Mouse (Mus musculus) gastrocnemius, postnatal 14 days (tissue): ENCODE measurements around the gene Unk. TPM values are rescaled to one million over a fixed set of nuclear protein-coding genes. Genes with fewer than 3 reads are reported as not detected.

Source experiments
- DNase-seq: peaks from one replicate; pipeline ENCODE4 v3.0.0; 2021; ENCODE audit warnings: mixed read lengths
- intact Hi-C: fragments of 180-260 bp; cut with DNase I; formaldehyde crosslinking; loops from one replicate; pipeline ENCODE4 v1.15.1; 2025; ENCODE audit warnings: low total_unique reads
- total RNA-seq, 2 experiments: library from RNA; stranded (reverse); gene quantifications; 2 replicates each; pipeline ENCODE4 v1.2.3; 2021

The Unk gene
- total RNA-seq, 2 experiments from 2014 or later, result 7.3 to 7.7 TPM

- intact Hi-C loops, result no loop called here
- DNase-seq, result no peak
Measured at GRCm38 (mm10) chr11:116025056-116025845, 4.9 kb upstream of the Unk start.

- intact Hi-C loops, result no loop called here
- DNase-seq, result no peak
Measured at GRCm38 (mm10) chr11:116027756-116028155, 2.4 kb upstream of the Unk start, which contains the start of gene H3f3b. Gene H3f3b, minus strand, starts transcription at chr11:116027962.

GRCm38 (mm10) chr11:116028177-116028865, 1.8 kb upstream of the Unk start:
- intact Hi-C loops, result no loop called here
- DNase-seq, result no peak

GRCm38 (mm10) chr11:116029086-116029865, 846 bp upstream of the Unk start:
- intact Hi-C loops, result no loop called here
- no peak for DNase-seq

- no peak for DNase-seq
Measured at GRCm38 (mm10) chr11:116030898-116031845, 1.1 kb downstream of the Unk start.

GRCm38 (mm10) chr11:116034584-116034983, 4.5 kb downstream of the Unk start:
- DNase-seq, result no peak
- intact Hi-C loops, result loop anchor here (10.0 kb wide), 1 partner anchor 100 kb away; the partner anchor contains the start of genes Mrpl38 and Trim65

More at GRCm38 (mm10) chr11:116030898-116031845, 1.1 kb downstream of the Unk start:
- intact Hi-C loops, result loop anchor here (10.0 kb wide), 1 partner anchor 104 kb away; the partner anchor contains the start of genes Mrpl38 and Trim65

- intact Hi-C loops, result loop anchor here (5.0 to 10.0 kb wide), 2 partner anchors 46 to 98 kb away; partner anchors contain the start of genes Mrpl38 and Trim65
- DNase-seq, result no peak
Measured at GRCm38 (mm10) chr11:116036671-116037070, 6.5 kb downstream of the Unk start.

GRCm38 (mm10) chr11:116037826-116038225, 7.7 kb downstream of the Unk start:
- intact Hi-C loops, result loop anchor here (5.0 to 10.0 kb wide), 2 partner anchors 44 to 97 kb away; partner anchors contain the start of genes Mrpl38 and Trim65
- no peak for DNase-seq

GRCm38 (mm10) chr11:116040593-116040992, 10.5 kb downstream of the Unk start:
- intact Hi-C loops, result no loop called here

GRCm38 (mm10) chr11:116041833-116042232, 11.7 kb downstream of the Unk start:
- intact Hi-C loops, result no loop called here
- DNase-seq, result no peak

More at GRCm38 (mm10) chr11:116040593-116040992, 10.5 kb downstream of the Unk start:
- no peak for DNase-seq

GRCm38 (mm10) chr11:116042372-116043138, 12.4 kb downstream of the Unk start:
- no peak for DNase-seq
- intact Hi-C loops, result no loop called here

- no peak for DNase-seq
- intact Hi-C loops, result no loop called here
Measured at GRCm38 (mm10) chr11:116043286-116043685, 13.2 kb downstream of the Unk start.

GRCm38 (mm10) chr11:116045173-116045572, 15.1 kb downstream of the Unk start:
- intact Hi-C loops, result no loop called here
- no peak for DNase-seq

GRCm38 (mm10) chr11:116049610-116050009, 19.5 kb downstream of the Unk start:
- DNase-seq, result no peak
- intact Hi-C loops, result no loop called here

- intact Hi-C loops, result no loop called here
- no peak for DNase-seq
Measured at GRCm38 (mm10) chr11:116050196-116050595, 20.1 kb downstream of the Unk start.

GRCm38 (mm10) chr11:116053510-116054229, 23.5 kb downstream of the Unk start:
- DNase-seq, result no peak
- intact Hi-C loops, result no loop called here

GRCm38 (mm10) chr11:116055873-116056272, 25.8 kb downstream of the Unk start:
- DNase-seq, result no peak
- intact Hi-C loops, result no loop called here
